Mouse (Mus musculus) forebrain, embryonic 14.5 days (tissue): ENCODE data around the gene Atp13a5. TPM values are rescaled to one million over a fixed set of nuclear protein-coding genes. Genes with fewer than 3 reads are reported as not detected.
A peak's percentile ranks its signal among the peaks of the same experiment; 100 is the strongest.

Experiments used
- ATAC-seq: fragments of 200-750 bp; cut with Nextera tagmentation; 2 replicates; pipeline ENCODE4 v1.8.0; 2017; ENCODE audit warnings: mild to moderate bottlenecking, moderate library complexity
- DNase-seq: peaks from one replicate; pipeline ENCODE4 v3.0.0-alpha.2; 2015; ENCODE audit warnings: low spot score
- H3K27ac ChIP-seq: fragments of 300-500 bp; sonication (generic); 2 replicates; pipeline ENCODE4 v1.5.1; 2014; ENCODE audit warnings: low read depth, mild to moderate bottlenecking, control low read depth, low read length, moderate library complexity
- H3K27me3 ChIP-seq: fragments of 300-500 bp; sonication (generic); replicated peaks from 2 replicates; pipeline ENCODE4 v1.6.1; 2014; ENCODE audit warnings: low read length, control low read depth, mixed read lengths; ENCODE audit not compliant: control insufficient read depth, insufficient read depth
- H3K36me3 ChIP-seq: fragments of 300-500 bp; sonication (generic); 2 replicates; pipeline ENCODE4 v1.6.1; 2014; ENCODE audit warnings: low read length, control low read depth; ENCODE audit not compliant: control insufficient read depth, insufficient read depth
- H3K4me1 ChIP-seq: fragments of 300-500 bp; sonication (generic); 2 replicates; pipeline ENCODE4 v1.6.1; 2014; ENCODE audit warnings: antibody characterized with exemption, low read length, control low read depth; ENCODE audit not compliant: control insufficient read depth, insufficient read depth
- H3K4me2 ChIP-seq: fragments of 300-500 bp; sonication (generic); 2 replicates; pipeline ENCODE4 v1.6.1; 2014; ENCODE audit warnings: mild to moderate bottlenecking, control low read depth, low read length
- H3K4me3 ChIP-seq: fragments of 300-500 bp; sonication (generic); 2 replicates; pipeline ENCODE4 v1.5.1; 2014; ENCODE audit warnings: low read depth, low read length, control low read depth
- H3K9ac ChIP-seq: fragments of 300-500 bp; sonication (generic); 2 replicates; pipeline ENCODE4 v1.6.1; 2014; ENCODE audit warnings: mild to moderate bottlenecking, low read length, control low read depth, moderate library complexity
- H3K9me3 ChIP-seq: fragments of 300-500 bp; sonication (generic); replicated peaks from 2 replicates; pipeline ENCODE4 v1.6.1; 2016; ENCODE audit warnings: low read length, control low read depth, mixed read lengths; ENCODE audit not compliant: control insufficient read depth
- WGBS: fragments of 180-500 bp; shearing (Covaris S2); extraction: QIAGEN DNeasy Blood & Tissue Kit; methylation state at CpG from one replicate; pipeline ENCODE4 v1.1.7; 2014; 5-methylcytosine and 5-hydroxymethylcytosine counted together
- polyA plus RNA-seq: library from polyadenylated mRNA; unstranded; fragments of >200 nt; fragmentation: Nextera tagmentation; extraction: Ambion mirVana; gene quantifications from 2 replicates; pipeline ENCODE4 v1.2.1, GENCODE M21; 2014

Gene Atp13a5
- polyA plus RNA-seq, 1 experiment from 2014 or later: 0.32 TPM

DNA sequence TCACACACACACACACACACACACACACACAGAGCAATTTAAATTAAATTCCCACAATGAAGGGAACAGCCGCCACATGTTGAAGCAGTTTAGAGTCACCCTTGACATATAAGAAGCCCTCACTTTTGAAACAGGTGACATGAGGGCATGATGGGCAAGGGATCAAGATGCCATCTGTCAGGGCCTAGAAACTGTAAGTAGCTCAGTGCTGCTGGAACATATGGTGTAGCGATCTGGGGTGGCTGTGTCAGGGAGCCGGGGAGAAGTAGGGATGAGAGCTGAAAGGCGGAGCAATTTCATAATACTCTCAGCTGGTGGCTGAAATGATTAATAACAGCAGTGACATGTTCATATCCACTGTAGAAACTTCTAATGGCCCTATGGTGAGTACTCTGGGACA is 184.6 kb downstream of the Atp13a5 start:
- ATAC-seq: no peak
- Histone ChIP-seq H3K9ac (no peak overlapping the region), H3K36me3 (no peaks in the 10 kb centered on the region), H3K4me1 (no peaks in the 10 kb centered on the region), H3K27me3 (no peaks in the 10 kb centered on the region), H3K4me3 (no peak overlapping the region), H3K27ac (no peak overlapping the region), H3K9me3 (no peaks in the 10 kb centered on the region), H3K4me2 (no peak overlapping the region)
- 67% methylated on average over 4 of the region's 4 CpGs for WGBS
- DNase-seq: no peak

- Histone ChIP-seq H3K4me3 (no peak overlapping the region), H3K4me1 (no peaks in the 10 kb centered on the region), H3K9me3 (no peaks in the 10 kb centered on the region), H3K36me3 (no peaks in the 10 kb centered on the region), H3K4me2 (no peak overlapping the region), H3K27me3 (no peaks in the 10 kb centered on the region), H3K9ac (no peak overlapping the region), H3K27ac (no peak overlapping the region)
- peak; percentile 44 for DNase-seq
- 32% methylated on average over 5 of the region's 5 CpGs for WGBS
- no peak for ATAC-seq
Observed at GRCm38 (mm10) chr16:29192911-29193310, 185.6 kb downstream of the Atp13a5 start.

Other genes starting within 250 kb of the Atp13a5 start
- gene Hrasls, start 169.0 kb downstream of the Atp13a5 start, polyA plus RNA-seq: 3.0 and 3.3 TPM in 2 replicates
- 0.43 and 0.63 TPM in 2 replicates for gene Atp13a4, start 166.1 kb upstream of the Atp13a5 start, polyA plus RNA-seq
- 43.0 and 55.6 TPM in 2 replicates for gene Opa1, start 200.6 kb upstream of the Atp13a5 start, polyA plus RNA-seq